Mouse (Mus musculus) neural tube, embryonic 15.5 days (tissue): ENCODE results near the gene Sirt6. TPM values are rescaled to one million over a fixed set of nuclear protein-coding genes. Genes with fewer than 3 reads are reported as not detected.

Experiments
- ATAC-seq: fragments of 200-750 bp; cut with Nextera tagmentation; 2 replicates; pipeline ENCODE4 v1.8.0; 2017; ENCODE audit warnings: mild to moderate bottlenecking, moderate TSS enrichment, moderate library complexity; ENCODE audit not compliant: low FRiP score
- H3K27ac ChIP-seq: fragments of 300-500 bp; sonication (generic); replicated peaks from 2 replicates; pipeline ENCODE4 v1.5.1; 2015; ENCODE audit warnings: mild to moderate bottlenecking, inconsistent platforms
- H3K27me3 ChIP-seq: fragments of 300-500 bp; sonication (generic); replicated peaks from 2 replicates; pipeline ENCODE4 v1.6.1; 2015; ENCODE audit warnings: inconsistent platforms
- H3K36me3 ChIP-seq: fragments of 300-500 bp; sonication (generic); 2 replicates; pipeline ENCODE4 v1.6.1; 2015; ENCODE audit warnings: inconsistent platforms
- H3K4me1 ChIP-seq: fragments of 300-500 bp; sonication (generic); 2 replicates; pipeline ENCODE4 v1.6.1; 2015; ENCODE audit warnings: inconsistent platforms
- H3K4me2 ChIP-seq: fragments of 300-500 bp; sonication (generic); 2 replicates; pipeline ENCODE4 v1.6.1; 2015; ENCODE audit warnings: inconsistent platforms, mild to moderate bottlenecking, moderate library complexity
- H3K4me3 ChIP-seq: fragments of 300-500 bp; sonication (generic); replicated peaks from 2 replicates; pipeline ENCODE4 v1.5.1; 2015; ENCODE audit warnings: mild to moderate bottlenecking, inconsistent platforms
- H3K9ac ChIP-seq: fragments of 300-500 bp; sonication (generic); replicated peaks from 2 replicates; pipeline ENCODE4 v1.6.1; 2015; ENCODE audit warnings: mild to moderate bottlenecking, inconsistent platforms
- H3K9me3 ChIP-seq: fragments of 300-500 bp; sonication (generic); replicated peaks from 2 replicates; pipeline ENCODE4 v1.6.1; 2016; ENCODE audit warnings: inconsistent platforms
- WGBS: fragments of 180-500 bp; shearing (Covaris S2); methylation state at CpG from one replicate; pipeline ENCODE4 v1.1.7; 2015; ENCODE audit warnings: mixed read lengths; 5-methylcytosine and 5-hydroxymethylcytosine counted together
- polyA plus RNA-seq: library from polyadenylated mRNA; unstranded; fragments of >200 nt; fragmentation: Nextera tagmentation; extraction: Ambion mirVana; gene quantifications from 2 replicates; pipeline ENCODE4 v1.2.1, GENCODE M21; 2015

Sirt6 gene
- polyA plus RNA-seq, 1 experiment from 2014 or later, result 51.8 TPM

- no peak for ATAC-seq
- no peak overlapping the region for H3K9ac ChIP-seq
- no peaks in the 10 kb centered on the region for H3K27me3 ChIP-seq
- no peak overlapping the region for H3K27ac ChIP-seq
- no peak overlapping the region for H3K4me2 ChIP-seq
- 91% methylated on average over 5 of the region's 5 CpGs for WGBS
- no peaks in the 10 kb centered on the region for H3K9me3 ChIP-seq
- H3K36me3 ChIP-seq, result peaks cover 39% of the 10 kb centered on the region
- H3K4me3 ChIP-seq, result no peak overlapping the region
- H3K4me1 ChIP-seq, result no peaks in the 10 kb centered on the region
Observed at GRCm38 (mm10) chr10:81619976-81620375, 7.6 kb downstream of the Sirt6 start.

DNA sequence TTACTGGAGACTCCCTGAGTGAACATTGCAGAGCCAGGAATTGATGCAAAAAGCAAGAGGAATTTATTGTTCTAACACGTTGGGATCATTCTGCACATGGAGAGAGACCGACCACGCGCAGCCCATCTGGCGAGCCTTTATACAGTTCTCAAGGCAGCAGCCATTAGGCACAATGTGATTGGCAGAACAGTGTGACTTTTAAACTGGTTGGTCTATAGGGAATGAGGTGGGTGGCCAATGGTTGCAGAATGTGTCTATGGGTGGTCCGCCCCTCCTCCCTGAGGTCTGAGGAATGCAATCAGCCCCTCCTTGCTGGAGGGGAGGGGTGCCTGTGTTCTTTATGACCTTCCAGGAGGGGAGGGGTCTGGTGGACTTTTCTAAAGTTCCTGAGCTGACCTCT is 12.1 kb downstream of the Sirt6 start:
- Histone ChIP-seq H3K4me1 (no peaks in the 10 kb centered on the region), H3K9ac (no peak overlapping the region), H3K4me2 (no peak overlapping the region), H3K27me3 (no peaks in the 10 kb centered on the region; the same call in 1 of the 2 replicates), H3K9me3 (no peaks in the 10 kb centered on the region), H3K36me3 (no peaks in the 10 kb centered on the region), H3K4me3 (no peak overlapping the region), H3K27ac (no peak overlapping the region)
- 35% methylated on average over 6 of the region's 6 CpGs for WGBS
- ATAC-seq, result no peak

GRCm38 (mm10) chr10:81612779-81613178 is 14.8 kb downstream of the Sirt6 start:
- WGBS, result 71% methylated on average over 3 of the region's 3 CpGs
- Histone ChIP-seq H3K27ac (no peak overlapping the region), H3K9me3 (no peaks in the 10 kb centered on the region), H3K4me1 (no peaks in the 10 kb centered on the region), H3K4me2 (no peak overlapping the region), H3K9ac (no peak overlapping the region), H3K27me3 (no peaks in the 10 kb centered on the region; the same call in 1 of the 2 replicates), H3K4me3 (no peak overlapping the region), H3K36me3 (no peaks in the 10 kb centered on the region)
- no peak for ATAC-seq

DNA sequence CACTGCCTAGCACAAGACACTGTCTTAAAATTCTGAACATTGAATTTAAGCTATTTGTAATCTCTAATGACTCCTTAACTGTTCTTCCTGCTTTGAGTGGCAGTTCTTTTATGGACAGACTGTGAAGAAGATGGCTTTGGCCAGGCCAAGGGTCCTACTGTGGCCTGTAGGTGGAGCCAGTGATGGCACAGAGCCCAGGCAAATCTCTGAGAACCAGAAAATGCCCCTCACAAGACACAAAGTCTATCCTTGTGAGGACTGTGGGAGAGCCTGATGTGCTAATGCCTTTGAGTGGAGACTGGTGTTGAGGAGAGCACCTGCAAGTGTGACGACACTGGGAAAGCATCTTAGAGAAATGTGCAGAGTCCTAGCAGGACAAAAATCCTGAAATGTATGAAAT is 19.3 kb downstream of the Sirt6 start:
- Histone ChIP-seq H3K36me3 (no peaks in the 10 kb centered on the region), H3K27me3 (no peaks in the 10 kb centered on the region; the same call in 1 of the 2 replicates), H3K9ac (no peak overlapping the region), H3K9me3 (no peaks in the 10 kb centered on the region), H3K4me3 (no peak overlapping the region), H3K27ac (no peak overlapping the region), H3K4me1 (peaks cover 23% of the 10 kb centered on the region), H3K4me2 (no peak overlapping the region)
- no peak for ATAC-seq
- WGBS, result 96% methylated on average over 1 of the region's 1 CpGs

- Histone ChIP-seq H3K27ac (peak within 1 kb of the TSS; percentile 94), H3K9me3 (no peaks in the 10 kb centered on the region), H3K4me3 (peak within 1 kb of the TSS; percentile 61), H3K4me1 (peaks cover 32% of the 10 kb centered on the region), H3K36me3 (no peaks in the 10 kb centered on the region), H3K4me2 (peak within 1 kb of the TSS; percentile 90), H3K9ac (peak within 1 kb of the TSS; percentile 64), H3K27me3 (no peaks in the 10 kb centered on the region; the same call in 1 of the 2 replicates)
- peak; percentile 88 for ATAC-seq
- under 1% methylated on average over 39 of the region's 39 CpGs for WGBS
Observed at GRCm38 (mm10) chr10:81605974-81606751, 21.4 kb downstream of the Sirt6 start, which contains the start of gene BC025920. BC025920 (plus strand) TSS chr10:81606270.

- Histone ChIP-seq H3K9ac (peak overlapping the region; percentile 57), H3K4me2 (peak overlapping the region; percentile 90), H3K4me1 (peaks cover 38% of the 10 kb centered on the region), H3K36me3 (no peaks in the 10 kb centered on the region), H3K27me3 (no peaks in the 10 kb centered on the region), H3K4me3 (peak overlapping the region; percentile 61), H3K9me3 (no peaks in the 10 kb centered on the region), H3K27ac (peak overlapping the region; percentile 94)
- peak; percentile 8; the same call in 1 of the 2 replicates for ATAC-seq
- WGBS, result 3% methylated on average over 14 of the region's 14 CpGs
Observed at GRCm38 (mm10) chr10:81605666-81605973, 22.0 kb downstream of the Sirt6 start.

GRCm38 (mm10) chr10:81604968-81605665 is 22.5 kb downstream of the Sirt6 start:
- peak; percentile 46 for ATAC-seq
- Histone ChIP-seq H3K4me1 (peaks cover 42% of the 10 kb centered on the region), H3K9ac (peak overlapping the region; percentile 57), H3K4me2 (peak overlapping the region; percentile 90), H3K9me3 (no peaks in the 10 kb centered on the region), H3K27ac (peak overlapping the region; percentile 94), H3K4me3 (peak overlapping the region; percentile 61), H3K27me3 (no peaks in the 10 kb centered on the region), H3K36me3 (no peaks in the 10 kb centered on the region)
- WGBS, result 21% methylated on average over 29 of the region's 29 CpGs

DNA sequence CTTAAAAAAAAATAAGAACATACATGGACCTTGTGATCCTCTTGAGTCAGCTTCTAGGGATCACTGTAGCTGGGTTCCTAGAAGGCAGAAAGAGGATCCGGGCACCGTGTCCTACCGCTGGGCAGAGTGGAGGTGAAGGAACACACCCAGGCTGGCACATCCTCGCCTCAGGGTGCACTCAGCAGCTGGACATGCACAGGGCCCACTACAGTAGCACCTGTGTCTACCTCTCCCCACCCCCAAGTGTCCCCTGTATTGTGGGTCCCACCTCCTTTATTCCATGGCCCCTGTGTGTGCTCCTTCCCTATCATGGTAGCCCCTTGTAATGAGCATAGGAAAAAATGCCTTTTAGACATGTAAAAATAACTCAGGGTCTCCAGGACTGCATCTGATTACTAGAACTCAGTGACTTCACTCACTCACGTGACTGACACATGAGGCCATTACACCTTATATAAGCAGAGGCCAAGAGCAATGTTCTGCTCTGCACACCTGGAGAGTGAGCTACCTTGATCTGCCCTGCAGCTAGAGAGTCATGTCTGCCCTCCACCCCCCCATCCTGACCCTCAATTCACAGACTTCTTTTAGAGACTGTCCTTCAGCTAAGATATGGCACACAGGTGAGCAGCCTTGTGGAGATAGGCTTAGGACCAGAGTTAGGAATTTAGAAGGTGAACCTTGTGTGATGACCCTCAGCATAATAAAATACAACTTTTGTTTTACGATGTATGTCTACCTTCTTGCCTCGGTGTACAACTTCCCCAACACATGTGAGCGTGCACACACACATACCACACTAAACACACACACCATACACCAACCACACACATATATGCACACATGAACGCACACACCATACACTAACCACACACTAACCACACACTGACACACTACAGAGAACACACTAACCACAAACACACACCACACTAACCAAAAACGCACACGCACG is 23.3 kb downstream of the Sirt6 start:
- ATAC-seq, result no peak
- H3K9me3 ChIP-seq, result no peaks in the 10 kb centered on the region
- no peaks in the 10 kb centered on the region for H3K36me3 ChIP-seq
- H3K27me3 ChIP-seq, result no peaks in the 10 kb centered on the region
- peaks cover 42% of the 10 kb centered on the region for H3K4me1 ChIP-seq
- H3K9ac ChIP-seq, result 0 out of 2 replicates have a peak overlapping the region, but pooled peaks have one; percentile 5
- WGBS, result 86% methylated on average over 12 of the region's 12 CpGs
- H3K4me3 ChIP-seq, result peak overlapping the region; percentile 61; the same call in 1 of the 2 replicates
- peak overlapping the region; percentile 94; the same call in 1 of the 2 replicates for H3K27ac ChIP-seq
- H3K4me2 ChIP-seq, result peak overlapping the region; percentile 90

- no peaks in the 10 kb centered on the region for H3K9me3 ChIP-seq
- H3K27ac ChIP-seq, result peak overlapping the region; percentile 33; the same call in 1 of the 2 replicates
- H3K36me3 ChIP-seq, result no peaks in the 10 kb centered on the region
- no peak overlapping the region for H3K4me3 ChIP-seq
- ATAC-seq, result no peak
- H3K4me1 ChIP-seq, result peaks cover 45% of the 10 kb centered on the region
- no peak overlapping the region for H3K9ac ChIP-seq
- WGBS, result 11% methylated on average over 4 of the region's 4 CpGs
- H3K27me3 ChIP-seq, result no peaks in the 10 kb centered on the region
- H3K4me2 ChIP-seq, result no peak overlapping the region
Observed at GRCm38 (mm10) chr10:81602741-81603151, 24.9 kb downstream of the Sirt6 start.

GRCm38 (mm10) chr10:81601396-81601905 is 26.1 kb downstream of the Sirt6 start:
- Histone ChIP-seq H3K9ac (no peak overlapping the region), H3K4me3 (peak overlapping the region; percentile 33), H3K27ac (no peak overlapping the region), H3K4me2 (peak overlapping the region; percentile 72), H3K9me3 (no peaks in the 10 kb centered on the region), H3K27me3 (no peaks in the 10 kb centered on the region), H3K4me1 (peaks cover 50% of the 10 kb centered on the region), H3K36me3 (no peaks in the 10 kb centered on the region)
- ATAC-seq, result no peak
- WGBS, result 30% methylated on average over 7 of the region's 7 CpGs

DNA sequence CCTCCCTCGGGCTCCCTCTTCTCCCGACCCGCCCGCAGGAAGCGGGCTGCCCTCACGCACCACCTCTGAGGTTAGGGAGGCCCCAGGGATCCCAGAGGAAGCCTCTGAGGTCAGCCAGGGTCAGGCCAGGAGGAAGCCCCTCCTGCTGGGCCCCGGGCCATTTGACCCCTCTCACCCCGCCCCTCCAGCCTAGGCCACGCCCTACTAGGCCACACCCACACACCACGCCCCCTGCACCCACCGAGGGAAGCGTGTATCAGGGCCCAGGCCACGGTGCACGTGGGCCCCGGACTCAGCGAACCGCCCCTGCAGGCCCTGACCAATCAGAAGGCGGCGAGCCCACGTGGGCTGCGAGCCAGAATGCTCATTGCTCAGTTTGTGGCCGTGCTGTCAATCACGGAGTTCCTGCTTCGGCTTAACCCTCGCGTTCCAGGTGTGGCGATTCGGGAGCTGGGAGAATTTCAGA is 26.8 kb downstream of the Sirt6 start, which contains the start of gene Tle6:
Gene Tle6, minus strand, starts transcription at position 336 of the 466 bp plus-strand sequence.
- Histone ChIP-seq H3K9ac (peak within 1 kb of the TSS; percentile 23; the same call in 1 of the 2 replicates), H3K4me2 (peak within 1 kb of the TSS; percentile 72), H3K36me3 (no peaks in the 10 kb centered on the region), H3K27me3 (peaks cover 3% of the 10 kb centered on the region; the same call in 1 of the 2 replicates), H3K4me1 (peaks cover 55% of the 10 kb centered on the region), H3K9me3 (no peaks in the 10 kb centered on the region), H3K4me3 (peak within 1 kb of the TSS; percentile 33), H3K27ac (no peak within 1 kb of the TSS)
- WGBS, result under 1% methylated on average over 28 of the region's 28 CpGs
- ATAC-seq, result peak; percentile 62
